Mouse (Mus musculus) mesoderm, embryonic 11.5 days (tissue): Measurements from ENCODE around the gene Stpg3.
"Not testable (repeated sequence)": the region's sequence is repeated elsewhere in the genome, so short reads cannot be mapped to it uniquely, and the experiment has no call there.

Source experiments
- DNase-seq: peaks from one replicate; pipeline ENCODE4 v3.0.0-alpha.2; 2012; ENCODE audit warnings: low read depth, low spot score

Gene Stpg3

GRCm38 (mm10) chr2:25214444-25214843 is at the start of gene Stpg3:
Stpg3 (minus strand) TSS chr2:25214637.
- DNase-seq, result no peak

- no peak for DNase-seq
These were observed 49.3 kb upstream of the Stpg3 start for GRCm38 (mm10) chr2:25263623-25264285.

GRCm38 (mm10) chr2:25262795-25263622 is 48.6 kb upstream of the Stpg3 start:
- DNase-seq, result peak; percentile 48

GRCm38 (mm10) chr2:25262291-25262767 is 47.9 kb upstream of the Stpg3 start, which contains the start of gene Tprn:
Tprn (plus strand) TSS chr2:25262618.
- DNase-seq, result peak; percentile 96

GRCm38 (mm10) chr2:25261870-25262269 is 47.4 kb upstream of the Stpg3 start:
- DNase-seq, result no peak

GRCm38 (mm10) chr2:25258887-25259286 is 44.5 kb upstream of the Stpg3 start:
- no peak for DNase-seq

DNA sequence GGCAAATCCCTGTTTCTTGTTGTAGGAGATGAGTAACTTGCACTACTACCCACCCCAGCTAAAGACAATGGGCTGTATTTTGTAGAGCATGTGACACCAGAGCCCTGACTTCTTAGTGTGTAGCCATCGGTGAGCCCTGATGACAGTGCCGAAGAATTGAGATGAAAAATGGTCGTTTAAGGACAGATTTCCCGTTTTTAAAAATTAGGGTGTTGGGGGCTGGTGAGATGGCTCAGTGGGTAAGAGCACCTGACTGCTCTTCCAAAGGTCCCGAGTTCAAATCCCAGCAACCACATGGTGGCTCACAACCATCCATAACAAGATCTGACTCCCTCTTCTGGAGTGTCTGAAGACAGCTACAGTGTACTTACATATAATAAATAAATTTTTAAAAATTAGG is 42.8 kb upstream of the Stpg3 start:
- DNase-seq, result not testable (repeated sequence)

DNA sequence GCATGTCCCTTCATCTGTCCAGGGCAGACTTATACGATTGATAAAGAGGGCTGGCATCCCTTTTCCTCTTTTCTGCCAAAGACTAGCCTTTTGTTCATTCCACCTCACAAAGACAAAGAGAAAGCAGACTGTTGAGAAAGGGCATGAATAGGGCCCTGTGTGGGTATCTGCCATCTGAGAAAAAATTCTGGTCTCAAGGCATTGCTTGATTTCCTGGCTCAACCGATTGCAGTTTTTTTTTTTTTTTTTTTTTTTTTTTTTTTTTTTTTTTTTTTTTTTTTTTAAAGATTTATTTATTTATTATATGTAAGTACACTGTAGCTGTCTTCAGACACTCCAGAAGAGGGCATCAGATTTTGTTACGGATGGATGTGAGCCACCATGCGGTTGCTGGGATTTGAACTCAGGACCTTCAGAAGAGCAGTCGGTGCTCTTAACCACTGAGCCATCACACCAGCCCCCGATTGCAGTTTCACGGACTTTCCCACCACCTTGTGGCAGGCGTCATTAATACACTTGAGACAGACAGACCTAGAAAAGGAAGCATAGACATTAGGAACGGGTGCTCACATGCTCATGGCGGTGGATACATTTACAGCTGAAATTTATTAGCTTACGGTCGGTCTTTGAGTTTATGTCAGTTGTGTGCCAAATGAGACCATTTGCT is 42.1 kb upstream of the Stpg3 start:
- DNase-seq, result peak; percentile 52

GRCm38 (mm10) chr2:25255284-25255779 is 40.9 kb upstream of the Stpg3 start, which contains the start of gene Tmem203:
Tmem203 (plus strand) TSS chr2:25255439.
- DNase-seq, result peak; percentile 93

DNA sequence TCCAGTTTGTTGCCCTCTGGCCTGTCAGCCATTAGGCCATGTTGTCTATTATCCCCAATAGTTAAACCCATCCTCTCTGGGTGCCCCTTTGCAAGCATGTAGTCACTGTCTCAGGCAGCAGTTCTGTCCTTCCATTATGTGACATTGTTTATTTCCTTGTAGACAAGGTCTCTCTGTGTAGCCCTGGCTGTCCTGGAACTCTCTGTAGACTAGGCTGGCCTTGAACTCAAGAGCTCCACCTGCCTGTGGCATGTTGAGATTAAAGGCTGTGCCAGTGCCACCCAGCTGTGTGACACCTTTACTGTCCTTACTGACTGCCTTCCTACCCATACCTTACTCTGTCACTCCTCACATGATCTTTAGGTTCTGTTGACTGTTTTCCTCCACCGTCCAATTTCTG is 37.9 kb upstream of the Stpg3 start:
- DNase-seq, result no peak

DNA sequence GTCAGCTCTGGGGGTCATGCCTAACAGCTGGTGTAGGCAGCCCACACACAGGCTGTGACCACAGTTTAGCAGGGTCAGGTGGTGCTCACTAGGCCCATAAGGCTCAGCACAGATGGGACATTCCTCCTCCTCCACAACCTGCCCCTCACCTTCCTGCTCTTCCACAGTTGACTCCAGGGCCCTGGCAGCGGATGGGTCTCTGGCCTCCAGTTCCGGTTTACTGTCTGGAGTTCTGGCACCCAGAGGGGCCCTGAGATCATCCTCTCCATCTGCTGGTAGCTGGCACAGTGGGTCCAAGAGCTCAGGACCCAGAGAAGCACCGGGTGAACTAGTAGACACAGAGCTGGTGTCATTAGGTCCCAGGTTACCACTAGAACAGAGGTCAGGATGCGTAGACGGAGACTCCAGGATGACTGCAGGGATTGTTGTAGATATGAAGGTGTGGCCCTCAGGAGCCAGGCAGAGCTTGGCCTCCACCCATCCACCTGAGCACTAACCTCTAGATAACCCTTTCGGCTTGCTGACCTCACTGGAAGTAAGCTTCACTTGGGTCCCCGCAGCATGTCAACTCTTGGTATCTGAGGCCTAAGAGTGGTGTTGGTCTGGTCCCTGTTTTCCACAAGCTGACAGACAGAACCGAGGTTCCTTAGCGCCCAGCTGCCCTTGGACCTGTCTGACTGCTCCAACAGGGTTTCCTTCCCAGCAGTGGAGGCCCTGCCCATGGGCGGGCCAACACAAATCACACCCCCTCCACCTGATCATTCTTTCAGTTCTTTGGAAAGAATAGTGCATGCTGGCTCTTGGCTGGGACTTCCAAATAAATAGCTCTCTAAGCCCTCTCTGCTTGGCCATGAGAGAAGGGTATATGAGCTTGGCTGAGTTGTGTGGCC is 32.0 kb upstream of the Stpg3 start, which contains the start of gene AL732309.1:
TSS of gene AL732309.1 (minus strand) at position 681 of the 890 bp plus-strand sequence.
- DNase-seq, result no peak

DNA sequence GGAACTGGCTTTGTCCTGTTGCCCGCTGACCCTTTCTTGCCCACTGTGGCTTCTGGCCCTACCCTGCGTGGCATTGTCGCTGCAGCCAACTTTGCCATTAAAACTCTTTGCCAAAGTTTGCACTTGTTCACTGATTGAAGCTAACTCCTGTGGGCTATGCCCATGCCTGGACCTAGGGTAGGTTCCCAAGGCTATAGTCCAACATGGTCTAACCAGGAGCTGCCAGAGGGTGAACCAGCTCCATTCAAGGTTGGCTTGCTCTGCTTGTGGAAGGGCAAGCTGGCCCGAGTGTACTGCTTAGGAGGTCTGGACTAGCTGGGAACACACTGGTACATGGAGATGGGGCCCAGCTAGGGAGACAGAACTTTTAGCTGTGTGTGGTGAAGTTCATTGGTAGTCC is 29.7 kb upstream of the Stpg3 start:
- no peak for DNase-seq

- DNase-seq, result no peak
These were observed 28.9 kb upstream of the Stpg3 start for GRCm38 (mm10) chr2:25243342-25243741.

GRCm38 (mm10) chr2:25242101-25242506 is 27.7 kb upstream of the Stpg3 start, which contains the start of the genes Rnf208 and Cysrt1:
Rnf208 (plus strand) TSS chr2:25242255.
Cysrt1 (minus strand) TSS chr2:25242452.
- DNase-seq, result no peak

DNA sequence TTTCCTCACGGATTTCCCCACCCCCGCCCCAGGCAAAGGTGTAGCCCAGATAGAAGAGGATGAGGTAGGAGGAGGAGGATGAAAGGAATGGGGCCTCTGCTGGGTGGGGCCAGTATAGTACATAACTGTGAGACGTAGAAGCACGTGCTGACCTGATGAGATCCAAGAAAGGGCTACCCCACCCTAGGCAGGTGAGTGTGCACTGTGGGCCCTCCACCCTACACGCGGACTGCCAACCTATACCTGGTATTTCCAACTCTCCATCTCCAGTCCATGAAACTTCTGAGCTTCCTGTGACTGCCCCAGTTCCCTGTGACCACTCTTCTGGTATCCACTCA is 27.0 kb upstream of the Stpg3 start:
- DNase-seq, result no peak

DNA sequence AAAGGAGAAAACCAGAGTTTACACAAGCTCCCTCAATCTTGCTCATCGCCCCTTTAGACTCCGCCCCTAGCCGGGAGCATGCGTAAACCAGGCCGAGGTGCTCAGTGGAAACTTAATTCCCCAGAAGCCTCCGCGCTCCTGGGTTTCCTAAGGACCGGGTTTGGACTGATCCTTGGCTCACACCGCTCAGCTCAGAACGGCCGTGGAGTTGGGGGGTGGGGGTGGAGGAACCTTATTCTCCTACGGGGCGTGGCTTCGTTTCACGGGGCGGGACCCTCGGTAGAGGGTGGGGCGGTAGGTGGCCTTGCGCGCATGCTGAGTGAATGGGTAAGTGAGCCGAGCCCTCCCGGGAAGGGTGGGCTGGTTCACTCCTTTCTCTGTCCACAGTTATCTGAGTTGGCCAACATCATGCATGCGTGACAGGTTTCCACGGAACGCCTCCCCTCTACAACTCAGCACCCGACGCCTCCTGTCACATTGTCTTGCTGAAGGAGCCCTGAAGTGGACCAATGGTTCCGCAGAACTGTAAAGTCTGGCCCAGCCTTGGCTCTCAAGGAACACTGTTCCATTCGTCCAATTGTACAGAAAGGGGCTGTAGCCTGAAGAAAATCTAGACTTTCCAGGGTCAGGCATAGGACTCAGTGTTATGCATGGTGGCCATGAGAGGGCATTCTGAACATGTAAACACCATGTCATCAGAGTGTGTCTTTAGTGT is 26.4 kb upstream of the Stpg3 start:
- DNase-seq, result peak; percentile 79

DNA sequence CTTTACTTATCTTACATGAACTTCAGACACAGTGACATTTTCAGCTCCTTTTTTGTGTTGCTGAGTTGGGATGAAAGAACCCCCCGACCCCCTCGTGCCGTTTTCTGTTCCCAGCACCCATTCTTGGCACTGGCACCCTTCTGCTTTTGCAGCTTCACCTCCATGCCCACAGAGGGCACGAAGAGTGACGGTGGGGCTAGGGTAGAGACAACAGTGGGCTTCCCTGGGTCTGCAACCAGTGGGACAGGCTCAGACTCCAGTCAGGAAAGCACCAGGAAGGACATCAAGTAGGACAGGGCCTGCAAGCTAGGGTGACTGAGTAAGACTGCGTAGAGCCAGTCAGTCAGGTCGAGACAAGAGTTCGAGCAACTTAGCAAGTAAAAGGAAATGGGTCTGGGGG is 25.9 kb upstream of the Stpg3 start:
- DNase-seq, result no peak

DNA sequence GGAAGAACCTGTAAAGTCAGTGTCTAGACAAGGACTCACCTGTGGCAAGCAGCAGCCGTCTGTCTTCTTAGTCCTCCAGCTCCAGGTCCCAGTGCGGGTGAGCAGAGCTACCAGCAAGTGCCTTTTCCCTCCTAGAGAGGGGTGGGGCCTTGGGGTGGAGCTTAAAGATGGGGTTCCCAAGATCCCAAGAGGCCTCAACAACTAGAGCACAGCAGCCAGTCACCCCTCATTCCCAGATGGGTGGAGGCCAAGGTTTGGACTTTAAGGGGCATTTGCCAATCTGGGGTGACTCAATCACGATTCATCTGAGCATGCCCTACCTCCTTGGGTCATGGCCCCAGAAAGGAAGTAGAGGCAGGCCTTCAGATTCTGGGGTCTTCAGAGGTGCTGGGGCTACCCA is 25.3 kb upstream of the Stpg3 start:
- DNase-seq, result no peak

DNA sequence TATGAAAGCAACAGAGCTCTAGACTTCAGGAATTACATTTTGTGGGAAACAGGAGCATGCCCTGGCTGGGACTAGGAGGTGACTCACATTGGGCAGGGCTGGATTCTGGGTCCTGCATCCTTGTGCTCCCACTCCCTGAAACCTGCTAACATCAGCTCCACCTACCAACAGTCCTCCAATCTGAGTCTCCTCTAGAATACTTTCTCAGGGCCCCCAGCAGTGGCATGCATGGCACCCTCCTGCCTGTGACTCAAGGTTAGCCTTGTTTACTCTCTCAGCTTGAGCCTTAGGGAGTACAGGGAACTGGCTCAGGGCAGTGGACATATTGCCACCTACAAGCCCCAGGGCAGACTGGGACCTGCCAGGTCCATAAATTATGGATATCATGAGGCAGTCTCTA is 23.7 kb upstream of the Stpg3 start:
- no peak for DNase-seq

DNA sequence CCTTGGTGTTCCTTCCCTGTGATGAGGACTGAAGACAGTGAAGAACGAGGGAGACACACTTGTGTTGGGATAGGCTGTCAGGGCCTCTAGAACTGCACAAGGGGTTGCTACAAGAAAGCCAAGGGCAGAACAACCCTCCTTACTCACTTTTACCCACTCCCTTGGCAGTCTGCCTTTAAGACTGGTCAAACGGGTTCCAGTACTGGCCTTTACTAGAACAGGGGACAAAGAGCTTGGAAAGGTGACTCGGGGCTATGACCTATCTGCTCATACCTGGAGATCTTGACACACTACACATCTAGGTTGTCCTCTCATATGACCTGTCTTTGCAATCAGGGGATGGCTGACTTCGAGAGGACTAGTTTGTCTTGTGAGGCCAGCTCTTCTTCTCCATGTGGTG is 23.1 kb upstream of the Stpg3 start:
- no peak for DNase-seq
